Mouse (Mus musculus) hindbrain, embryonic 11.5 days (tissue): ENCODE data around the gene Tppp3. TPM values are rescaled to one million over a fixed set of nuclear protein-coding genes. Genes with fewer than 3 reads are reported as not detected.

Experiments
- ATAC-seq: fragments of 200-750 bp; cut with Nextera tagmentation; 2 replicates; pipeline ENCODE4 v1.8.0; 2017; ENCODE audit warnings: mild to moderate bottlenecking, moderate TSS enrichment, moderate library complexity; ENCODE audit not compliant: low FRiP score
- DNase-seq: peaks from one replicate; pipeline ENCODE4 v3.0.0-alpha.2; 2015; ENCODE audit warnings: low spot score
- H3K27ac ChIP-seq: fragments of 300-500 bp; sonication (generic); 2 replicates; pipeline ENCODE4 v1.5.1; 2014; ENCODE audit warnings: mild to moderate bottlenecking, low read depth, low read length
- H3K27me3 ChIP-seq: fragments of 300-500 bp; sonication (generic); 2 replicates; pipeline ENCODE4 v1.6.1; 2014; ENCODE audit warnings: mild to moderate bottlenecking, low read length, moderate library complexity, mixed read lengths; ENCODE audit not compliant: control insufficient read depth, insufficient read depth
- H3K36me3 ChIP-seq: fragments of 300-500 bp; sonication (generic); 2 replicates; pipeline ENCODE4 v1.6.1; 2014; ENCODE audit warnings: mild to moderate bottlenecking, low read length, moderate library complexity, mixed read lengths; ENCODE audit not compliant: control insufficient read depth, insufficient read depth
- H3K4me1 ChIP-seq: fragments of 300-500 bp; sonication (generic); replicated peaks from 2 replicates; pipeline ENCODE4 v1.6.1; 2014; ENCODE audit warnings: low read length, mixed read lengths; ENCODE audit not compliant: control insufficient read depth, insufficient read depth
- H3K4me2 ChIP-seq: fragments of 300-500 bp; sonication (generic); replicated peaks from 2 replicates; pipeline ENCODE4 v1.6.1; 2014; ENCODE audit warnings: mild to moderate bottlenecking, low read depth, low read length
- H3K4me3 ChIP-seq: fragments of 300-500 bp; sonication (generic); 2 replicates; pipeline ENCODE4 v1.5.1; 2014; ENCODE audit warnings: low read depth, low read length
- H3K9ac ChIP-seq: fragments of 300-500 bp; sonication (generic); 2 replicates; pipeline ENCODE4 v1.6.1; 2014; ENCODE audit warnings: low read depth, low read length
- H3K9me3 ChIP-seq: fragments of 300-500 bp; sonication (generic); 2 replicates; pipeline ENCODE4 v1.6.1; 2016; ENCODE audit warnings: low read length; ENCODE audit not compliant: control insufficient read depth
- WGBS: fragments of 180-500 bp; shearing (Covaris S2); extraction: QIAGEN DNeasy Blood & Tissue Kit; methylation state at CpG from one replicate; pipeline ENCODE4 v1.1.7; 2014; 5-methylcytosine and 5-hydroxymethylcytosine counted together
- polyA plus RNA-seq: library from polyadenylated mRNA; unstranded; fragments of >200 nt; fragmentation: Nextera tagmentation; extraction: Ambion mirVana; gene quantifications from 2 replicates; pipeline ENCODE4 v1.2.1, GENCODE M21; 2014

The Tppp3 gene
- polyA plus RNA-seq, 1 experiment from 2014 or later, result 218 TPM

- Histone ChIP-seq H3K27me3 (no peaks in the 10 kb centered on the region), H3K4me1 (no peaks in the 10 kb centered on the region), H3K9me3 (no peaks in the 10 kb centered on the region), H3K27ac (no peak overlapping the region), H3K9ac (no peak overlapping the region), H3K4me2 (no peak overlapping the region), H3K36me3 (no peaks in the 10 kb centered on the region), H3K4me3 (no peak overlapping the region)
- DNase-seq (no peak), ATAC-seq (no peak)
- WGBS, result 93% methylated on average over 4 of the region's 4 CpGs
These were observed 51.5 kb downstream of the Tppp3 start for GRCm38 (mm10) chr8:105419800-105420199.

- H3K4me3 ChIP-seq, result no peak overlapping the region
- H3K4me1 ChIP-seq, result no peaks in the 10 kb centered on the region
- H3K36me3 ChIP-seq, result no peaks in the 10 kb centered on the region
- H3K9me3 ChIP-seq, result no peaks in the 10 kb centered on the region
- no peak overlapping the region for H3K9ac ChIP-seq
- H3K27me3 ChIP-seq, result no peaks in the 10 kb centered on the region
- ATAC-seq (no peak), DNase-seq (no peak)
- H3K27ac ChIP-seq, result no peak overlapping the region
- no peak overlapping the region for H3K4me2 ChIP-seq
- 77% methylated on average over 2 of the region's 2 CpGs for WGBS
These were observed 52.3 kb downstream of the Tppp3 start for GRCm38 (mm10) chr8:105418992-105419391.

Other genes starting within 250 kb of the Tppp3 start
- 33.2 and 34.1 TPM in 2 replicates for gene D230025D16Rik, start 246.4 kb downstream of the Tppp3 start, polyA plus RNA-seq
- 4.2 and 6.3 TPM in 2 replicates for gene B3gnt9, start 216.4 kb downstream of the Tppp3 start, polyA plus RNA-seq
- 13.5 and 14.3 TPM in 2 replicates for gene Tradd, start 206.9 kb downstream of the Tppp3 start, polyA plus RNA-seq
- 0.78 and 1.4 TPM in 2 replicates for gene Fbxl8, start 206.9 kb downstream of the Tppp3 start, polyA plus RNA-seq
- 0.21 and 0.52 TPM in 2 replicates for gene Hsf4, start 201.7 kb downstream of the Tppp3 start, polyA plus RNA-seq
- 2.7 and 3.1 TPM in 2 replicates for gene Nol3, start 195.4 kb downstream of the Tppp3 start, polyA plus RNA-seq
- 31.7 and 40.2 TPM in 2 replicates for gene 4931428F04Rik, start 181.7 kb downstream of the Tppp3 start, polyA plus RNA-seq
- gene Exoc3l, start 175.4 kb downstream of the Tppp3 start, polyA plus RNA-seq, result 6.0 and 10.0 TPM in 2 replicates
- gene E2f4, start 173.9 kb downstream of the Tppp3 start, polyA plus RNA-seq, result 96.7 and 97.1 TPM in 2 replicates
- gene Elmo3, start 165.9 kb downstream of the Tppp3 start, polyA plus RNA-seq, result 1.7 and 2.6 TPM in 2 replicates
- 0.98 and 1.2 TPM in 2 replicates for gene Lrrc29, start 145.2 kb downstream of the Tppp3 start, polyA plus RNA-seq
- gene Tmem208, start 145.2 kb downstream of the Tppp3 start, polyA plus RNA-seq, result 102 and 105 TPM in 2 replicates
- 1.8 and 3.6 TPM in 2 replicates for gene Fhod1, start 123.6 kb downstream of the Tppp3 start, polyA plus RNA-seq
- gene Slc9a5, start 122.7 kb downstream of the Tppp3 start, polyA plus RNA-seq, result 3.9 and 4.5 TPM in 2 replicates
- 0.26 and 0.73 TPM in 2 replicates for gene Plekhg4, start 98.3 kb downstream of the Tppp3 start, polyA plus RNA-seq
- 0.14 TPM in 1 of 2 replicates, not detected in the other for gene Kctd19, start 58.0 kb downstream of the Tppp3 start, polyA plus RNA-seq
- gene Lrrc36, start 58.0 kb downstream of the Tppp3 start, polyA plus RNA-seq, result 2.8 and 3.0 TPM in 2 replicates
- gene Zdhhc1, start 25.4 kb upstream of the Tppp3 start, polyA plus RNA-seq, result 19.0 and 19.7 TPM in 2 replicates
- 19.6 and 21.1 TPM in 2 replicates for gene Hsd11b2, start 47.2 kb upstream of the Tppp3 start, polyA plus RNA-seq
- 141 and 155 TPM in 2 replicates for gene Atp6v0d1, start 94.5 kb upstream of the Tppp3 start, polyA plus RNA-seq
- gene Ripor1, start 133.7 kb upstream of the Tppp3 start, polyA plus RNA-seq, result 11.8 and 12.4 TPM in 2 replicates
- gene Ctcf, start 165.0 kb upstream of the Tppp3 start, polyA plus RNA-seq, result 115 and 121 TPM in 2 replicates
- 0.68 and 2.1 TPM in 2 replicates for gene Agrp, start 165.9 kb upstream of the Tppp3 start, polyA plus RNA-seq
- 3.9 TPM in 2 replicates for gene Carmil2, start 214.7 kb upstream of the Tppp3 start, polyA plus RNA-seq
- 70.0 and 74.1 TPM in 2 replicates for gene Acd, start 229.6 kb upstream of the Tppp3 start, polyA plus RNA-seq
- 25.9 and 26.8 TPM in 2 replicates for gene Pard6a, start 229.6 kb upstream of the Tppp3 start, polyA plus RNA-seq
- 0.31 TPM in 1 of 2 replicates, not detected in the other for gene 4933405L10Rik, start 236.1 kb upstream of the Tppp3 start, polyA plus RNA-seq
- gene Enkd1, start 236.7 kb upstream of the Tppp3 start, polyA plus RNA-seq, result 26.4 and 27.9 TPM in 2 replicates